Mouse (Mus musculus) c-Kit-positive CD71-positive TER-119-positive erythroid progenitor cells, embryonic 14.5 days (primary cell): Measurements from ENCODE around the gene Ace2.

Source experiments
- DNase-seq: peaks from one replicate; pipeline ENCODE4 v3.0.0-alpha.2; 2013; ENCODE audit warnings: low spot score

Gene Ace2

GRCm38 (mm10) chrX:164139032-164139431, at the start of gene Ace2:
Gene Ace2, plus strand, starts transcription at chrX:164139332.
- DNase-seq = no peak

- DNase-seq = no peak
Observed at GRCm38 (mm10) chrX:164089916-164090315, 49.2 kb upstream of the Ace2 start.

GRCm38 (mm10) chrX:164092300-164093169, 46.6 kb upstream of the Ace2 start:
- DNase-seq = no peak

GRCm38 (mm10) chrX:164093435-164093834, 45.7 kb upstream of the Ace2 start:
- peak; percentile 51 for DNase-seq

GRCm38 (mm10) chrX:164095838-164096237, 43.3 kb upstream of the Ace2 start:
- DNase-seq = no peak

GRCm38 (mm10) chrX:164101483-164101882, 37.6 kb upstream of the Ace2 start:
- no peak for DNase-seq

- no peak for DNase-seq
Observed at GRCm38 (mm10) chrX:164102198-164102597, 36.9 kb upstream of the Ace2 start.

- DNase-seq = no peak
Observed at GRCm38 (mm10) chrX:164102656-164103055, 36.5 kb upstream of the Ace2 start.

- no peak for DNase-seq
Observed at GRCm38 (mm10) chrX:164111146-164111545, 28.0 kb upstream of the Ace2 start.

GRCm38 (mm10) chrX:164113744-164114143, 25.4 kb upstream of the Ace2 start:
- no peak for DNase-seq

- no peak for DNase-seq
Observed at GRCm38 (mm10) chrX:164123942-164124341, 15.2 kb upstream of the Ace2 start.

- DNase-seq = no peak
Observed at GRCm38 (mm10) chrX:164133531-164133930, 5.6 kb upstream of the Ace2 start.

- DNase-seq = no peak
Observed at GRCm38 (mm10) chrX:164135304-164135818, 3.8 kb upstream of the Ace2 start.

- DNase-seq = peak; percentile 42
Observed at GRCm38 (mm10) chrX:164145463-164146250, 6.5 kb downstream of the Ace2 start.

GRCm38 (mm10) chrX:164152703-164153102, 13.6 kb downstream of the Ace2 start:
- no peak for DNase-seq

- DNase-seq = no peak
Observed at GRCm38 (mm10) chrX:164153606-164154005, 14.5 kb downstream of the Ace2 start.

- DNase-seq = no peak
Observed at GRCm38 (mm10) chrX:164154594-164154993, 15.5 kb downstream of the Ace2 start.

- peak; percentile 36 for DNase-seq
Observed at GRCm38 (mm10) chrX:164164681-164165080, 25.5 kb downstream of the Ace2 start.

GRCm38 (mm10) chrX:164171034-164171433, 31.9 kb downstream of the Ace2 start:
- no peak for DNase-seq

GRCm38 (mm10) chrX:164173880-164174279, 34.7 kb downstream of the Ace2 start:
- DNase-seq = no peak

- DNase-seq = no peak
Observed at GRCm38 (mm10) chrX:164175311-164175710, 36.2 kb downstream of the Ace2 start.

GRCm38 (mm10) chrX:164175780-164176179, 36.6 kb downstream of the Ace2 start:
- no peak for DNase-seq

- DNase-seq = no peak
Observed at GRCm38 (mm10) chrX:164178856-164179255, 39.7 kb downstream of the Ace2 start.
